Mouse (Mus musculus) E14TG2a.4 (cell line): ENCODE data around the gene Mbd5.

ENCODE experiments used
- CTCF ChIP-seq: conservative IDR thresholded peaks from 2 replicates; pipeline ENCODE4 v1.5.1; 2014; ENCODE audit warnings: low read length
- NANOG ChIP-seq: IDR thresholded peaks from 2 replicates; pipeline ENCODE4 v1.6.1; 2014; ENCODE audit warnings: borderline replicate concordance, low read length, mixed read lengths
- POU5F1 ChIP-seq: IDR thresholded peaks from 2 replicates; pipeline ENCODE4 v1.6.1; 2014; ENCODE audit warnings: low read length, borderline replicate concordance

- TF ChIP-seq CTCF (no peak), POU5F1 (no peak), NANOG (no peak)
Measured at GRCm38 (mm10) chr2:48950316-48950880, 1.1 kb downstream of the Mbd5 start.
